Mouse (Mus musculus) thymus, adult 18-20 months (tissue): ENCODE results near the gene Gltp.

Experiments
- DNase-seq, 2 experiments: peaks; one replicate each; pipeline ENCODE4 v3.0.0; 2022; ENCODE audit warnings: mixed read lengths in 2 of 2

Gene Gltp

DNA sequence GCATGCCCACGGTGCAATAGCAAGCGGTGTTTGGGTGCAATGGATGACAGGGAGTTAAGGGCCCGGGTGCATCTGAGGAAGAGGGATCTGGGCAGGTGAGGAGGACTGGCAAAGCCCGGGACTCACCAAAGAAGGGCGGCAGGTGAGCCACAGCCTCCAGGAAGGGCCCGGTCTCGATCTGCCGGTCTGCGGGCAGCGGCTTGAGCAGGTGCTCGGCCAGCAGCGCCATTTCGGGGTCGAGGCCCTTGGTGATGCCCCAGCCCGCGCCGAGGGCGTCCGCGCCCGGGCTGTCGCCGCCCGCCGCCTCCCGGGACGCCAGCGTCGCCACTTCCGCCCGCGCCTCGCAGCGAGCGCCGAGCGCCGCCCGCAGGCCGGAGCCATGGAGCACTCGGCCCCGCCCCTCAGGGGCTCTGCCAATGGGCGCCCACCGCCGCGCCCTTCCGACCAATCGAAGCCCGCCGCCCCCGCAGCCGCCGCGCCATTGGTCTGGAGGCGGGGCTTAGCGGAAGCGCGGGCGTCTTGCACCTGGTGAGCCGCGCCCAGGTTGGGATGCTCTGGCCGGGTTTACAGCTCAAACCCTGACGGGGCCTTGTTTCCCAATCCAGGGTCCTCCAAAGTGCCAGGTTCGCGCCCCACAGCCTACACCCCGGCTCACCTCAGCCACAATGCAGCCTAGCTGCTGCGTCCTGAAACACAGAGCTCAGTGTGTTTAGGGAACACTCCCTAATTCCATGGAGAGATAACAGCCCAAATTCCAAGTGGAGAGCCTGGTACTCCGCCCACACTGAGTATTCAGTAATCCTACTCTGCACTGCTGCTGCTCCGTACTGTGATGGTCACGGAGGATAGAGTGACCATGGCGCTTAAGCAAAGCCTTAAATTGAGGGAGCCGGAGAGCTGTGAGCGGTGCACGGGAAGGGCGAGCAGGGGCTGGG, at the start of gene Gltp:
TSS of gene Gltp (minus strand) at position 352 of the 935 bp plus-strand sequence.
- peak; percentile 91 for DNase-seq

DNA sequence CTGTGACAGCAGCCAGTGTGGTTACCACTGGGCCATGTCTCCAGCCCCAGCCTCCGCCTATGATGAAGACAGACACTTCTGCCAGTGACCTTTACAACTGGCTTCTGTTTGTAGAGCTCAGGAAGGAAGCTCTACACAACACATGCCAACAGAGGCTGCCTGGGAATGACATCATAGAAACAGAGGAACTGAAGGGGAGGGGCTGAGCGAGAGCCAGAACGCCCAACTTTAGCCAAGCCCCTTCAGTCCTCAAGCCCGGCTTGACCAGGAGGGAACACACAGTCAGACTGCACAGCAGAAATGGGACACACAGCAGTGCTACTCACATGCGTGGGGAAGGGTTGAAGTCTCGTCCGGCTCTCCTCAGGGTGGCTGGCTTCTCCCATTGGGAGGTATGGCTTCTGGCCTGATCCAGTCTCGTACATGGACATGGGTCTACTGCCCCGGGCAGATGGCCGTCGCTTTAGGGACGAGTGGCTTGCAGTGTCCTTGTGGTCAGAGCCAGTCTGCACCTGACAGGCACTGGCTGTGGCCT, 48.0 kb upstream of the Gltp start:
- no peak for DNase-seq

DNA sequence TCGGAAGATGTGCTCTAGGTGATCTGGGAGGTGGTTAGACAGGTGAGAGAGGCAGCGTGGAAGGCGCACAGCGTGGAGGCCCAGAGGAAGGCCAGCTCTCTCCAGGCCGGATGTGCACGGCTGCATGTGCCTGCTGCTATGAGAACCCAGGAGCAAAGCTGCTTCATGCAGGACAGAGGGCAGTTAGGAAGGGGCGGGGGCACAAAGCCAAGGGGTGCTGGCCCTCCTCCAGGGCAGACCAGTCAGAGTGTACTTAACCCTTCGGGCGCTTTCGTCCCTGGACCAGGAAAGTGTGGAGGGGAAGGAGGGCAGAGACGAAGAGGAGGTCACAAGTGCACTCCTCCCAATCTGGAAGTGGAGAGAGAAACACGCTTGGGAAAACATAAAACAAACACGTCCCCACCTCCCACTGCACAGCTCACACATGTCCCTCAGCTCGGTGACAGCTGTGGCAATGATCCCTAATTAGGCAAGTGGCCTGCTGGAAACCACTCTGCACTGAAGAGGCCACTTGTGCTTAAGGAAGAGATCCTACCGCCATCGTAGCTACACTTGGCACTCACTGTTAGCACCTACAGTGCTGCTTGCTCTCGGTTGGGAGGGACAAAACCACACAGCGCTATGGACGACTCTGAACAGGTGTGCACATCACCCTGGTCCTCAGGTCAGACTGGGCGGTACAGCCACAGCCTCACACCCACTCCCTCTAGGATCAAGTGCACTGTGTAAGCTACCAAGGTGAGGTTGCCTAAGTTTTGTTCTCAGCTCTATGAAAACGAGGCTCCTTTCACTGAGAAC, 46.5 kb upstream of the Gltp start:
- DNase-seq = no peak

DNA sequence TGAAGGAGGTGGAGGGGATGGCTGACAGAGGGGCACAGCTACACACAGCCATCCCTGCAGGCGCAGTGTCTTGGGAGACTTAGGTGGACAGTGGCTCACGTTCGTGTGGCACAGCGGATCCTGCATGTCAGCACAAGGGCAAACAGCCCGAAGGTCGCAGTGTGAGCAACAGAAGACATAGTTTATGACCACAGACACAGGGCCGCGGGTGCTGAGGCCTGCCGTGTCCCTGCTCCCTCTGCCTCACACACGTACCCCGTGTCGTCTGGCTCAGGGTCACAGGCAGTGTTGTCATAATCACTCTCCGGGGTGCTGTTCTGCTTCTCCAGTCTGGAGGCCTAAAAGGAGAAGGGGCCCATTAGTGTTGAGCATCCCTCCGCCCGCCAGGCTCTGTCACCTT, 42.8 kb upstream of the Gltp start:
- no peak for DNase-seq

DNA sequence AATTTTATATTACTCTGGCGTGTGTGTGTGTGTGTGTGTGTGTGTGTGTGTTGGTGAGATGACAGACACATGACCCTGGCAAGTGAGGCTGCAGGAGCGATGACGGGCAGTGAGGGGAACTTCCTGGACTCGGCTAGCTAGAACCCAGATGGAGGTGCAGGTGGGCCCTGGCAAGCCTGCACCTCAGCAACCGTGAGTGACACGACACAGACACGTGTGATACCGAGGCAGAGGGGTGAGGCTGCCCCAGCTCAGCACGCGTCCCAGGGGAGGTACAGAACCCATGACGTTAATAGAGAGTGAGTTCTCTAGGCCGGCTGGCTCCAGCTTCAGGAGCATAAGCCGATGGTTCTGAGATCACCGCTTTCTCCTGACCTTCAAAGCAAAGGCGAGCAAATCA, 41.2 kb upstream of the Gltp start:
- no peak for DNase-seq

DNA sequence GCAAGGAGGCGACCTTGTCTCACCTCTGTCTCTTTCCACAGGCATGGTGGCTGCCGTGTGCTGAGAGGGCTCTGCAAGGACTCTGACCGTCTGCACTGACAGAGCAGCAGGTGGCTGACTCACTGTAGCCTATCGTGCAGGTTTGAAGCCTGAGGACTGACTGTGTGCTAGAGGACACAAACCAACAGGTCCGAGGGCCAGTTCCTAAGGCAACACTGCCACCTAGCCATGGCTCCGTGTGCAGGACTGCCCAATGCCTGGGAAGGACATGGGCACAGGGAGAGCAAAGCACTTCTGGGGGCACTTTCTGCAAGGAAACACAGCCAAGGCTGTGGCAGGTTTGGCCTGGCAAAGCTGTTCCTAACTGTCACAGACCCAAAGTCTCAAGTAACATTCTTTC, 40.7 kb upstream of the Gltp start:
- DNase-seq = no peak

DNA sequence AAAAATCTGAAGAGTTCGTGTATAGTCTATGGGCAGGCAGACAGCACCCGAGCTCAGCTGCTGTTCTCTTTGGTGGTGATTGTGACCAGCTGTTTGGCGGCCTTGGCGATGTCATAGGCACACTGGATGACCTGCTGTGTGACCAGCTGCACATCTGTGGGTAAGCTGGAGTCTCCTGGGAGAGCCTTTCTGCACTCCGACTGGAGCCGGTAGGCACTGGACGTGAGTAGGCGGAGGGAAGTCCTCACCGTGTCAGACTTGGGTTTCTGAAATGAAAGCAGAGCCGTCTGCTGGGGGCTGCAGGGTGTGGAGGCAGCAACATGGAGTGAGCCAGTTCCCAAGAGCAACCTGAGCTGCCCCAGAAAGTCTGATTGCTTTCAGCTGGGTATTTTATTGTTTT, 39.3 kb upstream of the Gltp start:
- no peak for DNase-seq

DNA sequence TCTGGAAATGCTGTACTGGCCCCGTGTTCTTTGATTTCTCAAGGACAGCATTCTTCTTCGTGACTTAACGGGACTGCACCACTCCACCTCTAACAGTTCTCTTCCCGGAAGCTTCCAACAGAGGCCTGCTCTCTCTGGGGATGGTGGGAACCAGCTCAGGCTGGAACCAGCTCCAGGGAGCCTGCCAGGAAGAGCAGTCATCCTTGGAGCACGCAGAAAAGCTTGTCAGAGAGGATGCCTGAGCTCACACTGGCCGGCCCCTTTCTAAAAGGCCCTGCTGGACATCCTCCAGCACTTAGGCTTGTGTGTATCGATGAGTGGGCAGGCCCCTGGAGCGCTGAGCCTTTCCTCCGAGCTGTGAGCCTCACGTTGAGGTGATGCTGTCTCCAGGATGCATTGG, 37.4 kb upstream of the Gltp start:
- no peak for DNase-seq

DNA sequence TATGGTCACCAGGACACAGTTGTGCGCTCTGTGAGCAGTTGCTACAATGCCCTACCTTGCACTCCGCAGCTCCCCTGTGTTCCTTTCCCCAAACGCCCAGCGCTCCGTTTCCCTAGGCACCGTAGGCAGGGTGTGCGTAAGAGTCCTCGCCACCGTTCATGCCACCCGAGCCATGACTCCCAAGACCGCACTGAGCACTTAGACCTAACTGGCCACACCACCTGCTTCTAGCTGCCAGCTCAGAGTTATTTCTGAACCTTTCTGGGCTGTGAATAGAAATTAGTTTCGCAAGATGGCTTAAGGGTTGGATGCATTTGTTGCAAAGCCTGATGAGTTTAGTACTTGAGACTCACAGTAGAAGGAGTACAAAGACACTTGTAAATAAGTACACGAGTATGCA, 32.1 kb upstream of the Gltp start:
- no peak for DNase-seq

DNA sequence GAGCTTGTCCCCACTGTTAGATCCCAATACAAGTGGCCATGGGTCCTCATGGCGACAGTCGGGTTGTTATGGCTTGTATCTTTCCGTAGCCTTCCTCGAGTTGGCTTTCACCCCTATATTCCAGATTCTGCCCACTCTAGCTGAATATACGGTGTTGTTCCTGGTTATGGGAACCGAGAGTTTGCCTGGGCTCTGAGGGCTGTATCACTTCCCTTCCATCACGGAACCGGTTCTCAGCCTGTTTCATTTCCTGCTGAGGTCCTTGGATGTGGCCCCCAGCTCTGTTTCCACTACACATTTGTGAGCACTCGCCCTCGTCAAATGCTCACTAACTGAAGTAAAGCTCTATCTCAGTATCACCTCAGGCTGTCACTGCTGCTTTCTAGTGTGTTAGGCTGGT, 31.2 kb upstream of the Gltp start:
- no peak for DNase-seq

DNA sequence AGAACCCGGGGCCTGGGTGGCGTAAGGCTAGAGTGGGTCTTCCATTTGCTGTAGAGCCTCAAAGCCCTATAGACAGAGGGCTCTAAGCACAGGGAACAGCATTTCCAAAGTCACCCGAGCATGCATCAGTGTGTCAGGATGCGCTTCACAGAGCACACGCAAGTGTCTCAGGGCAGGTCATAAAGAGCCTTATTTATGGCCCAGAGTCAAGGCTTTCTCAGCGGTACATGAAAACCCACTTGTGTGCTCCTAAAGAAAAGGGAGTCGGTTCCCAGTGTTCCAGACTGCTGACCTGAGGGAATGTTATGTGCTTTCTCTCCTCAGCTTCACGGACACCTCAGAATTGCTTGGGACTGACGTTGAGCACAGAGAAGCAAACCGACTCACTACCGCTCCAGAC, 30.0 kb upstream of the Gltp start:
- DNase-seq = no peak

DNA sequence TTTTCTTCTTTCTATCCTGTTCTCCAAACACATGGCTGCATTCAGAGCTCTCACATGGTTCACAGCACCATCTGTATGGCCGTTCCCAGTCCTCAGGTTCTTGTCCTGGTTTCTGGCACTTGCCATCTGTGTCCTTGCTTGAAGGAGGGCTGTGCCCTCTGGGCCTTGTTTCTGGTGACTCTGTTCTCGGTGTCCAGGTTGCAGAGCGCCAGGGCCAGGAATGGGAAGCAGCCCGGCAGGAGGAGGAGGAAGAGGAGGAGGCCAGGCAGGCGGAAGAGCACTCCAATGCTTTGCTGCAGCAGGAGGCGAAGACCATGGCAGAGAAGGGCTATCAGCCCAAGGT, 29.1 kb upstream of the Gltp start:
- DNase-seq = no peak

DNA sequence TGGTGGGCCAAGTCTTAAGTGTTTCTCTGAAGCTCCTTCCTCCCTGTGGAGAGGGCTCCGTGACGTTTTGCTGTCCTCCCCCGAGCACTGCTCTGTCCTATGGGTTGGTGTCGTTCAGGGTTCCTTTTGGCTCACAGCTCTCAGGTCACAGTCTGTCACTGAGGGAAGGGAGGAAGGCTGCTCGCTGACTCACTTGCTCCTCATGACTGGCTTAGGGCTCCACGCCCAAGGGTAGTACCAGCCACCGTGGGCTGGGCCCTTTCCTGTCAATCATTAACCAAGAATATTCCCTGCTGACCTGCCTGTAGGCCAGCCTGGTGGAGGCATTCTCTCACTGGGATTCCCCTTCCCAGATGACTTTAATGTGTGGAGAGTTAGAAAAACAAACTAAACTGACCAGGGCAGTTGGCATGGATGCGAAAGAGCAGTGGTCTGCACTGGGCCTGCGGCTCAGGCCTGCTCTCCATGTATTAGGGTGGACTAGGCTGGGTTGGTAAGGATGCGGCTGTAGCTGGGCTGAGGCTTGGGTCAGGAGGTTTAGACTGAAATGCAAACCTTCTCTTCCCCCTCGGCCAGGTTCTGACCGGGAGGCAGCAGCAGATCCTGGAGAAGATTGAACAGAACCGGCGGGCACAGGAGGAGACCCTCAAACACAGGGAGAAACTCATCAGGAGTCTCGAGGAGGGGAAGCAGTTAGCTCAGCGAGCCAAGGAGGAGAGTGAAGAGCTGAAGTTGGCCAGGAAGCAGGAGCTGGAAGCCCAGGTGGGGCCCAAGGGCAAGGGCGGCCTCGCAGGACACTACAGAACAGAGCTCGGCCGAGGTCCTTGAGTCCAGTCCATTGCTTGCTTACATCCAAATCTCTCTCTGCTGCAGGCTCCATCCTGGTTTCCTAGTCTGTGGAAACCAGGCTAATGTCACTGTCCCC, 28.5 kb upstream of the Gltp start:
- no peak for DNase-seq

DNA sequence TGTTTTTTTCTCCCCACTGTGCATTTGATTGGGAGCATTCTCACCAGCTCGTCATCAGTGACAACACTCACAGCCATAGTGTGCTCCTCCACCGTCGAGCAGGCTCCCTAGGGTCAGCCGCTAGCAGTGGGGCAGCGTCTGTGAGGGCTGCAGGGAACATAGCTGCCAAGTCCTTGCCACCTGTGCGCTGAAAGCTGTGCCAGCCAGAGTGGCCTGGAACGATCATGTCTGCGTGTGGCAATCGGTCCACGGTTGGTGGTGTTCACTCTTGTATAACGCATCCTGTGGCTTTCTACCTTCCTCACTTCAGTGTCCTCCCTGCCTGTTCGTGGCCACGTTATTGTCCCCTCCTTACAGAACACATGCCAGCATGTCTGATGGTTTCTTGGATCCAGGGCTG, 27.7 kb upstream of the Gltp start:
- DNase-seq = no peak

DNA sequence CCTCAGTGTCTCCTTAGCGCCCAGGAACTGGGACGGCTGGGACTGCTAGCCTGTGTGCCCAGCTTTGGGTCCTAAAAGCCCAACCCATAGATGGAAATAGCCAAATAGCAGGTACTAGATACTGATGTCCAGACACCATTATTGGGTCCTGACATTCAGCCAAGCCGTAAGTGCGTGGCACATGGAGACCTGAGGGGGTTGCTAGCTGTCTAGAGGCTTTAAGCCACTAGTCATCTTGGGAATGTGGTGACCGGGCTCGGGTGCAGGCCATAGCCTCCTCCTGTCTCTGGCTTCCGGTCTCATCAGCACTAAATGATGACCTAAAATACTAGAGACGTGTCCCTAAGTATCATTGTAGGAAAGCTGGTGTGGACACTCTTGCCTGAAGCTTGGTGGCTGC, 27.2 kb upstream of the Gltp start:
- no peak for DNase-seq

DNA sequence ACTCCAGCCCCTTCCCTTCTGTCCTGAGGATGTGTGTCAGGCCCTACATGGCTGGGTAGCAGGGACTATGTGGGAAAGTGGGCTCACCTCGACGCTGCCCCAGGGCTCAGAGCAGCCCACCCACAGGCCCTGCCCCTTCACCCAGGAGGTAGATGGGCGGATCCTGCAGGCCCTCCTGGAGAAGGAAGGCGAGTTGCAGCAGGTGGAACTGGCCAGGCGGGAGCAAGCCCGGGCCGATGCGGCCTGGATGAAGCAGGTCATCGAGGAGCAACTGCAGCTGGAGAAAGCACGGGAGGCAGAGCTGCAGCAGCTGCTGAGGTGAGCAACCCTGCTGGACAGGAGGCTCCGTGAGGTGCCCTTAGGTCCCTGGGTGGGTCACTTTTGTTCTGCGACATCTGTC, 26.5 kb upstream of the Gltp start:
- DNase-seq = no peak

DNA sequence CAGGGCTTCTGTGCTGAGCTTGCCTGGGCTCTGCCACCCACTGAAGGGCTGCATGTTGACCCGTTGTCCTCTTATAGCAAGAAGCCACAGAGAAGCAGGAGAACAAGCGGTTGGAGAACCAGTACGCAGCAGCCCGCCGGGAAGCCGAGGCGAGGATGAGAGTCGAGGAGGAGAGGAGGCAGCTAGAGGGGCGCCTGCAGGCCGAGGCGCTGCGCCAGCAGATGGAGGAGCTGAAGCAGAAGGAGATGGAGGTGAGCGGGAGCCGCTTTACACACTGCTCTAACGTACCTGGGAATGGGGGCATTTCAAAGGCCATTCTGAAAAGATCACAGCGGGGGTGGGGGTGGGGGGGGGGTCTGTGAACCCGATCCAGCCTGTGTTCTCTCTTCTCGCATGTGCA, 23.8 kb upstream of the Gltp start:
- DNase-seq = no peak

DNA sequence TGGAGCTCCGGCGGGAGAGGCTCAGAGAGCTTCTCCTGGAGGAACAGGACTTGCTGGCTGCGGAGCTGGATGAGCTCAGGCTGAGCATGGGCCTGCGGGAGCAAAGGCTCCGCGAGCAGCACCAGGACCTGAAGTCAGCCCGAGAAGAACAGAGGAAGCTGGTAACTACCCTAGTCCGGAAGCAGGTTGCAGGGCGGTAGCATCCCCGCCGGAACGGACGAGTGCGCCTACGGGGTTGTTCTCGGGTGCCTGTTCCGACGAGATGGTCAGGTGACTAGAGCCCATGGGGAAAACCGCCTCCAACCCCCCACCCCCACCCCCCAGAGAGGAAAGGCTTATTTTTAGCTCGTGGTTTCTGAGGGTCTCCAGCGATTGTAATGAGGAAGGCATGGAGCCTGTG, 18.6 kb upstream of the Gltp start:
- DNase-seq = no peak

DNA sequence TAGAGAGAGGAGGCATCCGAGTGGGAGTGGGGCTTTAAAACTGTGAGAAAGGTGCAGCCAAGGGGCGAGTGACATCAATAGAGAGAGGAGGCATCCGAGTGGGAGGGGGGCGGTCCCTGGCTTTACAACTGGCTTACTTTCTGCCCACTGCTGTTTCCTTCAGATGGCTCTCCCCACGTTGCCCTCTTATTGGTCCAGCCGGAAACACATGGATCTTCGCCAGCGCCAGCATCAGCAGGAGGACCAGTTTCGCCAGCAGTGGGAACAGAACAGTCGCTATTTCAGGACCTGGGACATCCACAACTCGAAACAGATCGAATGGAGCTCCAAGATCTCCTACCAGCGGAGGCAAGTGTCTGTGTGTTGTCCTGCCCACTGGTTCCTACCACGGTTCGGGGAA, 17.7 kb upstream of the Gltp start:
- DNase-seq = no peak

DNA sequence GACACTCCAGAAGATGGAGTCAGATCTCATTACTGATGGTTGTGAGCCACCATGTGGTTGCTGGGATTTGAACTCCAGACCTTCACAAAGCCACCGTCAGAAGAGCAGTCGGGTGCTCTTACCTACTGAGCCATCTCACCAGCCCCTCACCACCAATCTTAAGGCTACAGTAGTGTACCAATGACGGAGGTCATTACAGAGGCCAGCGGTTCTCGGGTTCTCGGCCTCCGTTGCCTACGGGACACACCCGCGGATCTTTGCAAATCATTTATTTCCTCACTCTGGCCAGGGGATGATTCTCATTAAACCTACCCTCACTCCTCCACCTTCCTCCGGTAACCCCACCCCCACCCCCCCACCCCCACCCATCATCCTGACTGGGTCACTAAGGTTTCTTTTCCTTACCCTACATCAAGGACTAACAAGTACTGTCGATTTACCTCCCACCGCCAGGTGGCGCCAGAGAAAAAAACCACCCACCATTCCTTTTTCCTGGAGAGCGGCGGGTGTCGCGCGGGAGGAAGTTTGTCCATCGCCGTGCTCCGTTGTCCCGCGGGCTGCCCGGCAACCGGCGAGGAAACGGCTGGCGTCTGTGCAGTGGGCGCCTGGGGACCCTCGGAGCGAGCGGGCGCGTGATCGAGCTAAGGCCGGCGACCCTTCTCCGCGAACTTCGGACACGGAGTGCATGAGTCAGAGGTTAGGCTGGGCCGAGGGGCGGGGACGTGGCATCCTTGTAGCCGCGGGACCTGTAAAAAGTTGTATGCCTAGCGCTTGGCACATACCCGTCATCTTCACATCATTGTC, 16.7 kb upstream of the Gltp start, which contains the start of gene Tchp:
TSS of gene Tchp (plus strand) at position 496 of the 804 bp plus-strand sequence.
- DNase-seq = peak; percentile 84 to 87

DNA sequence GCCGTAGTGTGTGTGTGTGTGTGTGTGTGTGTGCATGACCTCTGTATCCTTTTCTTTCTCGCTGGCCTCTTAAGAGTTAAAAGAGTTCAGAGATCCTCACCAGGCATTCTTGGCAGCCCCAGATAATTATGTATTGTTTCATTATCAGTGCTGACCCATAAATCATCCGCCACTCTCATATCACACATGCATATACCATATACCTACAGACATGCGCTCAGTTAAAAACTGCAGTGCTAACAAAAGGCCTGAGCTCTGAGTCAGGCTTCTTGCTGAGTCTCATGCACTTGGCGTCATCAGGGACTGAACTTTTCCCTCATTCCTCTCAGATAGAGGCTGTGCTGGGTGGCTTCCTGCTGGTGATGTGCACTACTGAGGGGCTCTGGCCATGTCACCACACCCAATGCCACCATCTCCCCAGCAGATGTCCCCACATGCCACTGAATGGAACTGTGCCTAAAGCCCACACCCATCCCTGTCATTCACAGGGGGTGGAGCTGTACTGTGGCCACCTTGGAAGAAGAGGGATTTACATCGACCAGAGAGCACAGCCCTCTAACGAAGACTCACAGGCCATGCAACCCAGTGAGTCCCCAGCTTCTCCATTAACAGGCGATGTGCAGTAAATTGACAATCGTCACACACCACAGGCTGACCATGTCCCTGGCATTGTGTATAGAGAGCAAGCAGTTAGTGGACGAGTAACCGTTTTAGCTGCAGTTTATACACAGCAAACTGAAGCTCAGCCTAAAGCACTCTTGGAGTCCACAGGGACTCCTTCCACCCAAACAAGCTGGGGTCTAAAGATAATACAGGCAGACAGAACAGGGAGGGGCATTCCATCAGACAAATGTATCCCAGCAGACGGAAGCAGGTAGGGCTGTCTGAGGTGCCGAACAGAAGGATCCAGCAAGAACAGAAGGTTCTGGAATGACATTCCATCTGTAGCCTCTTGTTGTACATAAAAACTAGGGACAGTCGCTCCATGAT, 11.9 kb upstream of the Gltp start:
- no peak for DNase-seq
